Mouse (Mus musculus) limb, embryonic 15.5 days (tissue): ENCODE results near the gene Krtap19-3. TPM values are rescaled to one million over a fixed set of nuclear protein-coding genes. Genes with fewer than 3 reads are reported as not detected.

Experiments used
- ATAC-seq: fragments of 200-750 bp; cut with Nextera tagmentation; 2 replicates; pipeline ENCODE4 v1.8.0; 2017; ENCODE audit warnings: low read depth, moderate TSS enrichment; ENCODE audit not compliant: insufficient number of reproducible peaks, low FRiP score, low TSS enrichment
- H3K27ac ChIP-seq: fragments of 300-500 bp; sonication (generic); 2 replicates; pipeline ENCODE4 v1.5.1; 2015; ENCODE audit warnings: moderate library complexity, mild to moderate bottlenecking, inconsistent platforms
- H3K27me3 ChIP-seq: fragments of 300-500 bp; sonication (generic); 2 replicates; pipeline ENCODE4 v1.6.1; 2015; ENCODE audit warnings: inconsistent platforms
- H3K36me3 ChIP-seq: fragments of 300-500 bp; sonication (generic); 2 replicates; pipeline ENCODE4 v1.6.1; 2015; ENCODE audit warnings: inconsistent platforms
- H3K4me1 ChIP-seq: fragments of 300-500 bp; sonication (generic); 2 replicates; pipeline ENCODE4 v1.6.1; 2015; ENCODE audit warnings: inconsistent platforms
- H3K4me2 ChIP-seq: fragments of 300-500 bp; sonication (generic); 2 replicates; pipeline ENCODE4 v1.6.1; 2015; ENCODE audit warnings: mild to moderate bottlenecking, inconsistent platforms
- H3K4me3 ChIP-seq: fragments of 300-500 bp; sonication (generic); 2 replicates; pipeline ENCODE4 v1.5.1; 2015; ENCODE audit warnings: mild to moderate bottlenecking, inconsistent platforms
- H3K9ac ChIP-seq: fragments of 300-500 bp; sonication (generic); 2 replicates; pipeline ENCODE4 v1.6.1; 2015; ENCODE audit warnings: inconsistent platforms
- H3K9me3 ChIP-seq: fragments of 300-500 bp; sonication (generic); 2 replicates; pipeline ENCODE4 v1.6.1; 2016; ENCODE audit warnings: inconsistent platforms
- WGBS: fragments of 180-500 bp; shearing (Covaris S2); methylation state at CpG from one replicate; pipeline ENCODE4 v1.1.7; 2015; 5-methylcytosine and 5-hydroxymethylcytosine counted together
- polyA plus RNA-seq: library from polyadenylated mRNA; unstranded; fragments of >200 nt; fragmentation: Nextera tagmentation; extraction: Ambion mirVana; gene quantifications from 2 replicates; pipeline ENCODE4 v1.2.1, GENCODE M21; 2015

Krtap19-3 gene
- polyA plus RNA-seq, result not detected in 2 replicates

GRCm38 (mm10) chr16:88877938-88878337, at the start of gene Krtap19-3:
Gene Krtap19-3, minus strand, starts transcription at chr16:88878038.
- WGBS, result 85% methylated on average over 2 of the region's 2 CpGs
- H3K9ac ChIP-seq, result no peak within 1 kb of the TSS
- no peaks in the 10 kb centered on the region for H3K9me3 ChIP-seq
- no peaks in the 10 kb centered on the region for H3K27me3 ChIP-seq
- ATAC-seq, result no peak
- H3K4me2 ChIP-seq, result no peak within 1 kb of the TSS
- no peak within 1 kb of the TSS for H3K27ac ChIP-seq
- no peak within 1 kb of the TSS for H3K4me3 ChIP-seq
- no peaks in the 10 kb centered on the region for H3K4me1 ChIP-seq
- no peaks in the 10 kb centered on the region for H3K36me3 ChIP-seq

GRCm38 (mm10) chr16:88896357-88896756, 18.5 kb upstream of the Krtap19-3 start, which contains the start of gene Krtap19-5:
Gene Krtap19-5, minus strand, starts transcription at chr16:88896457.
- Histone ChIP-seq H3K4me3 (no peak within 1 kb of the TSS), H3K36me3 (no peaks in the 10 kb centered on the region), H3K27ac (no peak within 1 kb of the TSS), H3K4me2 (no peak within 1 kb of the TSS), H3K27me3 (no peaks in the 10 kb centered on the region), H3K9ac (no peak within 1 kb of the TSS), H3K4me1 (no peaks in the 10 kb centered on the region), H3K9me3 (no peaks in the 10 kb centered on the region)
- 93% methylated on average over 6 of the region's 6 CpGs for WGBS
- no peak for ATAC-seq

GRCm38 (mm10) chr16:88886870-88887269, 9.0 kb upstream of the Krtap19-3 start:
- 83% methylated on average over 6 of the region's 6 CpGs for WGBS
- no peak overlapping the region for H3K4me2 ChIP-seq
- H3K4me3 ChIP-seq, result no peak overlapping the region
- H3K36me3 ChIP-seq, result no peaks in the 10 kb centered on the region
- H3K9ac ChIP-seq, result no peak overlapping the region
- H3K4me1 ChIP-seq, result no peaks in the 10 kb centered on the region
- no peak overlapping the region for H3K27ac ChIP-seq
- ATAC-seq, result no peak
- H3K9me3 ChIP-seq, result no peaks in the 10 kb centered on the region
- H3K27me3 ChIP-seq, result no peaks in the 10 kb centered on the region

- no peaks in the 10 kb centered on the region for H3K4me1 ChIP-seq
- no peak within 1 kb of the TSS for H3K27ac ChIP-seq
- no peaks in the 10 kb centered on the region for H3K9me3 ChIP-seq
- H3K4me2 ChIP-seq, result no peak within 1 kb of the TSS
- no peaks in the 10 kb centered on the region for H3K36me3 ChIP-seq
- WGBS, result 86% methylated on average over 5 of the region's 5 CpGs
- no peaks in the 10 kb centered on the region for H3K27me3 ChIP-seq
- H3K4me3 ChIP-seq, result no peak within 1 kb of the TSS
- no peak for ATAC-seq
- H3K9ac ChIP-seq, result no peak within 1 kb of the TSS
These were observed 7.2 kb upstream of the Krtap19-3 start, which contains the start of gene Krtap19-4 for GRCm38 (mm10) chr16:88884989-88885388. Gene Krtap19-4, minus strand, starts transcription at chr16:88885089.

- H3K27ac ChIP-seq, result no peak within 1 kb of the TSS
- WGBS, result 86% methylated on average over 3 of the region's 3 CpGs
- H3K27me3 ChIP-seq, result no peaks in the 10 kb centered on the region
- ATAC-seq, result no peak
- no peak within 1 kb of the TSS for H3K4me2 ChIP-seq
- H3K36me3 ChIP-seq, result no peaks in the 10 kb centered on the region
- no peaks in the 10 kb centered on the region for H3K9me3 ChIP-seq
- H3K9ac ChIP-seq, result no peak within 1 kb of the TSS
- no peaks in the 10 kb centered on the region for H3K4me1 ChIP-seq
- no peak within 1 kb of the TSS for H3K4me3 ChIP-seq
These were observed 3.7 kb downstream of the Krtap19-3 start, which contains the start of gene Krtap19-2 for GRCm38 (mm10) chr16:88874169-88874568. Gene Krtap19-2, minus strand, starts transcription at chr16:88874269.

- no peaks in the 10 kb centered on the region for H3K36me3 ChIP-seq
- H3K4me3 ChIP-seq, result no peak within 1 kb of the TSS
- H3K27ac ChIP-seq, result no peak within 1 kb of the TSS
- no peaks in the 10 kb centered on the region for H3K4me1 ChIP-seq
- no peak for ATAC-seq
- no peaks in the 10 kb centered on the region for H3K27me3 ChIP-seq
- H3K9me3 ChIP-seq, result no peaks in the 10 kb centered on the region
- H3K4me2 ChIP-seq, result no peak within 1 kb of the TSS
- 82% methylated on average over 6 of the region's 6 CpGs for WGBS
- H3K9ac ChIP-seq, result no peak within 1 kb of the TSS
These were observed 8.5 kb downstream of the Krtap19-3 start, which contains the start of gene Krtap19-1 for GRCm38 (mm10) chr16:88869311-88869710. Gene Krtap19-1, minus strand, starts transcription at chr16:88869411.

GRCm38 (mm10) chr16:88864887-88865407, 12.9 kb downstream of the Krtap19-3 start:
- H3K4me1 ChIP-seq, result no peaks in the 10 kb centered on the region
- no peaks in the 10 kb centered on the region for H3K27me3 ChIP-seq
- no peak for ATAC-seq
- no peaks in the 10 kb centered on the region for H3K36me3 ChIP-seq
- H3K9me3 ChIP-seq, result no peaks in the 10 kb centered on the region
- no peak overlapping the region for H3K27ac ChIP-seq
- WGBS, result 67% methylated on average over 4 of the region's 4 CpGs
- H3K4me2 ChIP-seq, result no peak overlapping the region
- no peak overlapping the region for H3K9ac ChIP-seq
- no peak overlapping the region for H3K4me3 ChIP-seq

GRCm38 (mm10) chr16:88851450-88851849, 26.4 kb downstream of the Krtap19-3 start:
- Histone ChIP-seq H3K9ac (no peak overlapping the region), H3K4me1 (no peaks in the 10 kb centered on the region), H3K9me3 (no peaks in the 10 kb centered on the region), H3K27ac (no peak overlapping the region), H3K27me3 (no peaks in the 10 kb centered on the region), H3K4me3 (no peak overlapping the region), H3K4me2 (no peak overlapping the region), H3K36me3 (no peaks in the 10 kb centered on the region)
- ATAC-seq, result no peak
- 13% methylated on average over 5 of the region's 5 CpGs for WGBS

GRCm38 (mm10) chr16:88848558-88848957, 29.3 kb downstream of the Krtap19-3 start:
- no peak overlapping the region for H3K9ac ChIP-seq
- WGBS, result 86% methylated on average over 4 of the region's 4 CpGs
- no peaks in the 10 kb centered on the region for H3K4me1 ChIP-seq
- H3K9me3 ChIP-seq, result no peaks in the 10 kb centered on the region
- no peak overlapping the region for H3K4me2 ChIP-seq
- H3K27me3 ChIP-seq, result no peaks in the 10 kb centered on the region
- H3K4me3 ChIP-seq, result no peak overlapping the region
- no peaks in the 10 kb centered on the region for H3K36me3 ChIP-seq
- H3K27ac ChIP-seq, result no peak overlapping the region
- no peak for ATAC-seq

- 85% methylated on average over 1 of the region's 1 CpGs for WGBS
- no peak overlapping the region for H3K27ac ChIP-seq
- H3K9me3 ChIP-seq, result no peaks in the 10 kb centered on the region
- no peaks in the 10 kb centered on the region for H3K36me3 ChIP-seq
- no peak overlapping the region for H3K4me2 ChIP-seq
- ATAC-seq, result no peak
- H3K4me3 ChIP-seq, result no peak overlapping the region
- H3K4me1 ChIP-seq, result no peaks in the 10 kb centered on the region
- H3K27me3 ChIP-seq, result no peaks in the 10 kb centered on the region
- no peak overlapping the region for H3K9ac ChIP-seq
These were observed 30.5 kb downstream of the Krtap19-3 start for GRCm38 (mm10) chr16:88847363-88847762.
